Mouse (Mus musculus): ENCODE data around the gene Ino80d.

DNA sequence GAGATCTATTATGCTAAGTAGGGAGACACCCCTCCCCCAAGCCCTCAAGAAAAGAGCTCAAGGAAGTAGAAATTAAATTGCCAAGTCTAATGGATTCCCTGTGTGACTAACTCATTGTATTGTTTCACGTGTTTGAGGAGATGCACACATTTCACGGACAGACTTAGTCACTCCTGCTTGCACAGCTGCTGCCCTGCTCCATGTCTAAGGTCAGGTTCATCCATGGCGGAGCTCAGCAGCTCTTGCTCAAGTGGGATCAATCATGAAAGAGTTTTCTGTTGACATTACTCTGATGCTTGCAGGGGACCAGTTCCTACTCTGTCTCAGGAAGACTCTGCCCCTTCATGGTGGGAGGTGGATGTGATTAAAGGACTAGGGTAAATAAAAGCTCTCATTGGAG is 137.7 kb downstream of the Ino80d start:
- no peak for TF ChIP-seq USF1 (IDR thresholded peaks at IDR 0.05; ENCODE audit: low read depth)
- no peak for TF ChIP-seq CTCF (IDR thresholded peaks at IDR 0.05; ENCODE audit: control insufficient read depth, insufficient read depth, insufficient read length)
- no peak for TF ChIP-seq MYOG (IDR thresholded peaks at IDR 0.05; ENCODE audit: control insufficient read depth, extremely low read depth, insufficient read length)
- TF ChIP-seq MAX (IDR thresholded peaks at IDR 0.05) = no peak

Measured in C2C12 (cell line).